Mouse (Mus musculus) liver, postnatal 0 days (tissue): ENCODE measurements around the gene Actg2. TPM values are rescaled to one million over a fixed set of nuclear protein-coding genes. Genes with fewer than 3 reads are reported as not detected.

Experiments
- ATAC-seq: fragments of 200-750 bp; cut with Nextera tagmentation; 2 replicates; pipeline ENCODE4 v1.8.0; 2017; ENCODE audit warnings: mild to moderate bottlenecking, moderate library complexity
- DNase-seq: peaks from one replicate; pipeline ENCODE4 v3.0.0-alpha.2; 2016
- H3K27ac ChIP-seq: fragments of 300-500 bp; sonication (generic); 2 replicates; pipeline ENCODE4 v1.5.1; 2014; ENCODE audit warnings: antibody characterized with exemption, moderate library complexity, mild to moderate bottlenecking, low read depth
- H3K27me3 ChIP-seq: fragments of 300-500 bp; sonication (generic); 2 replicates; pipeline ENCODE4 v1.6.1; 2014; ENCODE audit warnings: low read length, control low read depth, mixed read lengths; ENCODE audit not compliant: insufficient read depth
- H3K36me3 ChIP-seq: fragments of 300-500 bp; sonication (generic); replicated peaks from 2 replicates; pipeline ENCODE4 v1.6.1; 2014; ENCODE audit warnings: mild to moderate bottlenecking, control low read depth, low read length, moderate library complexity, mixed read lengths; ENCODE audit not compliant: insufficient read depth
- H3K4me1 ChIP-seq: fragments of 300-500 bp; sonication (generic); 2 replicates; pipeline ENCODE4 v1.6.1; 2014; ENCODE audit warnings: antibody characterized with exemption, mild to moderate bottlenecking, control low read depth; ENCODE audit not compliant: insufficient read depth
- H3K4me2 ChIP-seq: fragments of 300-500 bp; sonication (generic); 2 replicates; pipeline ENCODE4 v1.6.1; 2014; ENCODE audit warnings: low read depth, mild to moderate bottlenecking, low read length, moderate library complexity, mixed read lengths
- H3K4me3 ChIP-seq: fragments of 300-500 bp; sonication (generic); 2 replicates; pipeline ENCODE4 v1.5.1; 2014; ENCODE audit warnings: low read depth, low read length
- H3K9ac ChIP-seq: fragments of 300-500 bp; sonication (generic); replicated peaks from 2 replicates; pipeline ENCODE4 v1.6.1; 2014; ENCODE audit warnings: mild to moderate bottlenecking, moderate library complexity
- H3K9me3 ChIP-seq: fragments of 300-500 bp; sonication (generic); 2 replicates; pipeline ENCODE4 v1.6.1; 2016; ENCODE audit warnings: mild to moderate bottlenecking, control low read depth, low read length, mixed read lengths
- CTCF ChIP-seq: sonication (generic); IDR thresholded peaks from 2 replicates; pipeline ENCODE4 v1.5.1; 2016; ENCODE audit warnings: antibody characterized with exemption, low read depth
- EP300 ChIP-seq: IDR thresholded peaks from 2 replicates; pipeline ENCODE4 v1.6.1; 2016; ENCODE audit warnings: antibody characterized with exemption, low read depth, mild to moderate bottlenecking
- WGBS: fragments of 180-500 bp; shearing (Covaris S2); extraction: QIAGEN DNeasy Blood & Tissue Kit; methylation state at CpG from one replicate; pipeline ENCODE4 v1.1.7; 2014; ENCODE audit not compliant: insufficient replicate concordance; 5-methylcytosine and 5-hydroxymethylcytosine counted together
- polyA plus RNA-seq: library from polyadenylated mRNA; unstranded; fragments of >200 nt; fragmentation: Nextera tagmentation; extraction: Ambion mirVana; gene quantifications from 2 replicates; pipeline ENCODE4 v1.2.1, GENCODE M21; 2015

Gene Actg2
- polyA plus RNA-seq, 1 experiment from 2014 or later = 2.1 TPM

DNA sequence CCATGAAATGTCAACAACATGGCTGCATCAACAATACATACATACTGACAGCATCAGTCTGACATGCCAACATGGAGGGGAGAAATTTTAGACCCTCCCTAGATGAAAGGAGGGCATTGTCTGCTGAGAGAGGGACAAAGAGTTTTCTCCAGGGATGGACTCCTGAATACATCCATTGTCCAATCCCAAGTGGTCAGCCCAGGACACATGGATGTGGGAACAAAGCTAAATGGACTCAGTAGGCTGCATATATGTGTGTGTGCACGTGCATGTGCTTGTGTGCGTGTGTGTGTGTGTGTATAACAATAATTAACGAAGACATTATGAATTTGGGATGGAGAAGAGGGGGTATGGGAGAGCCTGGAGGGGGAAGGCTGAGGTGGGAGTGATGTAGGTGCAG lies 9.7 kb upstream of the Actg2 start:
- H3K27ac ChIP-seq = no peak overlapping the region
- 75% methylated on average over 3 of the region's 3 CpGs for WGBS
- no peak overlapping the region for H3K9ac ChIP-seq
- no peaks in the 10 kb centered on the region for H3K4me1 ChIP-seq
- ATAC-seq (no peak), DNase-seq (no peak)
- no peaks in the 10 kb centered on the region for H3K27me3 ChIP-seq
- no peaks in the 10 kb centered on the region for H3K9me3 ChIP-seq
- H3K4me2 ChIP-seq = no peak overlapping the region
- no peak for TF ChIP-seq EP300
- no peak for TF ChIP-seq CTCF
- H3K36me3 ChIP-seq = peaks cover 12% of the 10 kb centered on the region; the same call in 1 of the 2 replicates
- H3K4me3 ChIP-seq = no peak overlapping the region

DNA sequence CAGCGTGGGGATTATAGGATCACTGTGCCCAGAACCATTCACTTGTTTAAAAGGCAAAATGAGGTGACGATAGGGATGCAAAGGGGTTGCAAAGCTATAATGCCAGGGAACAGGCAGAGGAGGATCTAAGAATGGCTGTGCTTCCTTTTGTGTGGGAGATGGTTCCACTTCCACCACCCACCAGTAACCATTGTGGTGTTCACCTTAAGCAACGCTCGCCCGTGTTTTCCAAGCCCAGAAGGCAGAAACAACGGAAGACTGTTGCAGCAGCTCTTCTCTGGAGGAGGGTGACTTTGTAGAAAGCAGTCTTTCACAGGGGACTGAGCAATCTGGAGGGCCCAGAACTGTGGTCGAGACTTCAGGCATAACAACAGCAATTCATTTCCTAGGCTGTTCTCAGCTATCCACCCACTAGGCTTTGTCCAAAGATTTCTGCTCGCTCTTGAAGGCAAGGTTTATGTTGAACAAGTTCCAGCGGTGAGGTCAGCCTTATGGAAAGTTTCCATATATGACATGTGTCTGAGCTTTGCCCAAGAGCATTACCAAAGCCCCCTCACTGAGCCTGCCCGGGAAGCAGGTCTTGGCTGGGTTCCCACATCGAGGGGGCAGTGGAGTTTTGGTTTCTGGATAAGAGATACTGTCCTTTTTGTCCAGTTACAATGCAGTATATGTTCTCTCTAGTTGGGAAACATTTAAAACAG lies 5.8 kb upstream of the Actg2 start:
- no peaks in the 10 kb centered on the region for H3K4me1 ChIP-seq
- WGBS = 70% methylated on average over 11 of the region's 11 CpGs
- ATAC-seq (no peak), DNase-seq (no peak)
- peaks cover 8% of the 10 kb centered on the region; the same call in 1 of the 2 replicates for H3K36me3 ChIP-seq
- H3K4me2 ChIP-seq = no peak overlapping the region
- no peaks in the 10 kb centered on the region for H3K9me3 ChIP-seq
- no peak overlapping the region for H3K9ac ChIP-seq
- H3K4me3 ChIP-seq = no peak overlapping the region
- TF ChIP-seq EP300 (no peak), CTCF (no peak)
- no peaks in the 10 kb centered on the region for H3K27me3 ChIP-seq
- no peak overlapping the region for H3K27ac ChIP-seq

DNA sequence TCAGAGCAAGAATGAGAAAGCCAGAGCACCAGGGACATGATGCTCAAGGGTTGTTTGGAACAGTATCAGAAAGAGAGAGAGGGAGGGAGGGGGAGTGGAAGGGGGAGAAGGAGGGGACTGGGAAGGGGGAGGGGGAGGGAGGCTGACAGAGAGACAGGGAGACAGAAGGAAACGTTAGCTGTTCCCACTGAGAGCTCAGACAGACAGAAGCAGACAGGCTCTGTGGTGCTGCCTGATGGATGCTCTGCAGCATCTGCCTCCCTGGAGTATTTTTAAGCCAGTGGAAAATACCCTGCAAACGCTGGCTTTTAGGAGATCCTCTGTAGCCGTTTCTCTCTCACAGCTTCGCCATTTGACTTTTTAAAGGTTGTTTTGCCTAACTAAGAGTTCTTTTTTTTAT lies 4.0 kb upstream of the Actg2 start:
- no peak overlapping the region for H3K9ac ChIP-seq
- peaks cover 5% of the 10 kb centered on the region; the same call in 1 of the 2 replicates for H3K36me3 ChIP-seq
- H3K9me3 ChIP-seq = no peaks in the 10 kb centered on the region
- WGBS = 47% methylated on average over 4 of the region's 4 CpGs
- DNase-seq = no peak
- H3K4me2 ChIP-seq = no peak overlapping the region
- no peaks in the 10 kb centered on the region for H3K27me3 ChIP-seq
- no peaks in the 10 kb centered on the region for H3K4me1 ChIP-seq
- TF ChIP-seq CTCF (no peak), EP300 (no peak)
- H3K27ac ChIP-seq = no peak overlapping the region
- ATAC-seq = no peak
- no peak overlapping the region for H3K4me3 ChIP-seq

DNA sequence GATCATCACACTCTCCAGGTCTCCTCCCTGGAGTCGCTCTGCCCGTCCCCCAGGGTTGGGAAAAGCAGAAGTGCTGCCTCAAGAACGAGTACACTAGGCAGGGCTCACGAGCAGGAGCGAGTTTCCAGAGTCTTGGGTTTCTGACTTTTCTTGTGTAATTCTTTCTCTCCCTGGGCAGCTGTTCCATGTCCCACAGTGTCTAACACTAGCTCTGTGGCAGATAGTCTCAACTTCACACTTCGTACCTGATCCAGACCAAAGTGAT lies 662 bp upstream of the Actg2 start:
- H3K27me3 ChIP-seq = no peaks in the 10 kb centered on the region
- H3K27ac ChIP-seq = no peak overlapping the region
- H3K4me2 ChIP-seq = no peak overlapping the region
- no peak overlapping the region for H3K9ac ChIP-seq
- DNase-seq = no peak
- no peaks in the 10 kb centered on the region for H3K36me3 ChIP-seq
- no peak overlapping the region for H3K4me3 ChIP-seq
- ATAC-seq = no peak
- H3K4me1 ChIP-seq = no peaks in the 10 kb centered on the region
- WGBS = 30% methylated on average over 6 of the region's 6 CpGs
- H3K9me3 ChIP-seq = no peaks in the 10 kb centered on the region
- no peak for TF ChIP-seq EP300
- TF ChIP-seq CTCF = no peak

DNA sequence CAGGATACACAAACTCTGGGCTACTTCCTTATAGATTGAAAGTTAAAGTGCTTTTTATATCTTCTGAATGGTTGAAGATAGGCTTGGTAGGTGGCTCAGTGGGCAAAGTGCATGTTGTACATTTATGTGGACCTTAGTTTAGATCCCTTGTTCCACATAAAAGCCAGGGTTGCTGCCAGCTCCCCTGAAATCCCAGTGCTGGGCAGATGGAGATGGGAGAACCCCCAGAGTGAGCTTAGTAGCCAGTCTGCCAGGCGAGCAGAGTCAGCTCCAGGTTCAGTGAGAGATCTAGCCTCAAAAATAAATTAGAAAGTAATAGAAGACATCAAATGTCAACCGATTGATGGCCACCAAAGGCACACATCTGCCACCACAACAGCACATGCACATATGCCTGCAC lies 3.5 kb downstream of the Actg2 start:
- no peaks in the 10 kb centered on the region for H3K9me3 ChIP-seq
- DNase-seq (no peak), ATAC-seq (no peak)
- H3K36me3 ChIP-seq = no peaks in the 10 kb centered on the region
- no peak overlapping the region for H3K4me2 ChIP-seq
- TF ChIP-seq EP300 = no peak
- TF ChIP-seq CTCF = no peak
- H3K27me3 ChIP-seq = no peaks in the 10 kb centered on the region
- H3K9ac ChIP-seq = no peak overlapping the region
- H3K4me1 ChIP-seq = no peaks in the 10 kb centered on the region
- 71% methylated on average over 2 of the region's 2 CpGs for WGBS
- no peak overlapping the region for H3K27ac ChIP-seq
- H3K4me3 ChIP-seq = no peak overlapping the region

DNA sequence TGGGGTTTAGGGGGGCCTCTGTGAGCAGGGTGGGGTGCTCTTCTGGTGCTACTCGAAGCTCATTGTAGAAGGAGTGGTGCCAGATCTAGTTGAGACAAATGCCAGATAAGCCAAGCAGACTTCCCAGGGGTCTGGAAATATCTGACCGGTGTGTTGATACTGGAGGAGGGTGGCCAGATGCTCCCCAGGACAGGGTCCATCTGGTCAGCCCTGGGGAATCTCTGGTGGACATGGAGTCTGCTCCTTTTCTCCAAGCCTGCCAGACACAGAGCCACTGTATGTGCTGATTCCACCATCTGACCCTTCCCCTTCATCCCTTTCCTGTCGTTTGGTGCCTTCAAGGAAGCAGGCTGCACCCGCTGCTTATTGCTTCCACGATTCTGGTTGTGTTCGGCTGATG lies 12.9 kb downstream of the Actg2 start:
- H3K36me3 ChIP-seq = no peaks in the 10 kb centered on the region
- ATAC-seq (no peak), DNase-seq (no peak)
- no peaks in the 10 kb centered on the region for H3K9me3 ChIP-seq
- WGBS = 41% methylated on average over 6 of the region's 6 CpGs
- no peak overlapping the region for H3K4me2 ChIP-seq
- H3K27ac ChIP-seq = no peak overlapping the region
- H3K4me3 ChIP-seq = no peak overlapping the region
- no peaks in the 10 kb centered on the region for H3K4me1 ChIP-seq
- H3K9ac ChIP-seq = no peak overlapping the region; the same call in 1 of the 2 replicates
- H3K27me3 ChIP-seq = no peaks in the 10 kb centered on the region
- TF ChIP-seq EP300 = no peak
- TF ChIP-seq CTCF = no peak

DNA sequence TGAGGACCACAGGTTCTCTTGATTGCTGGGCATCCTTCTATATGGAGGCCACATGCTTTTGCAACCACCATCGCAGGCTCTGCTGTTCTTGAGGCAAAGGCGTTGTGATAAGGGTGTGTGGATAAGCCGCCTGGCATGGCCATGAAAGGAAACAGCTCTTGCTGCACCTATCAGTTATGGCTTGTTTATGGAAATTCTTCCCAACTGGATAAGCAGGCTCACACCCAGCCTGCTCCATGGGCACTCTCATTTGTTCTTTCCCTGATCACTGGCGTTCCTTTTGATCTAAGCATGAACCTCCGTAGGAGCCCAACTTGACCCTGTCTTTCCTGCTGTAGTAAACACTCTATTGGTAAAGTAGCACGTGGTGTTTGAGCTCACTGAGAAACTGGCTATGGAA lies 14.3 kb downstream of the Actg2 start:
- DNase-seq (no peak), ATAC-seq (no peak)
- Histone ChIP-seq H3K4me3 (no peak overlapping the region), H3K9me3 (no peaks in the 10 kb centered on the region), H3K4me2 (no peak overlapping the region), H3K9ac (no peak overlapping the region), H3K27me3 (no peaks in the 10 kb centered on the region), H3K4me1 (no peaks in the 10 kb centered on the region), H3K27ac (no peak overlapping the region), H3K36me3 (no peaks in the 10 kb centered on the region)
- TF ChIP-seq CTCF = no peak
- no peak for TF ChIP-seq EP300
- WGBS = 55% methylated on average over 6 of the region's 6 CpGs
